Mouse (Mus musculus): ENCODE data around the gene Cort.
"Not testable (repeated sequence)": the region's sequence is repeated elsewhere in the genome, so short reads cannot be mapped to it uniquely, and the experiment has no call there.

Cort gene

GRCm38 (mm10) chr4:149145151-149145550 is 18.6 kb upstream of the Cort start:
- DNase-seq, result no peak

DNA sequence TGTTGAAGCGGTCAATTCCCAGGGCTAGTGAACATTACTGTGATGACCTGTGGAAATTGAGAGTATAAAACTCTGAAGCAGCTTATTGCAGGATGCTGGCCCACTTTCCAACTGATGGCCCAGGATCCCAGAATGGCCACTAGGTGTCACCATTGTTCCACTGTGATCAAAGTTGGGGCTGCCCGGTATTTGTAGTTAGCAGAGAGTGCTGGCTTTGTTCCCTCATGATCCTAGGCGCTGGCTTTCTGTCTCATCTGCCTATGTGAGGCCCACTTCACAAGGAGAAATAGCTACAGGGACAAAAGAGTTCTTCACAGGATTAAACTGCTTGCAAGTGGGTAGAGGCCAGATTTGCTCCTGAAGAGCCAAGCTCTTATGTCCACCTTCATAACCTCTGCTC is 17.9 kb upstream of the Cort start:
- DNase-seq, result peak; percentile 82 to 85

DNA sequence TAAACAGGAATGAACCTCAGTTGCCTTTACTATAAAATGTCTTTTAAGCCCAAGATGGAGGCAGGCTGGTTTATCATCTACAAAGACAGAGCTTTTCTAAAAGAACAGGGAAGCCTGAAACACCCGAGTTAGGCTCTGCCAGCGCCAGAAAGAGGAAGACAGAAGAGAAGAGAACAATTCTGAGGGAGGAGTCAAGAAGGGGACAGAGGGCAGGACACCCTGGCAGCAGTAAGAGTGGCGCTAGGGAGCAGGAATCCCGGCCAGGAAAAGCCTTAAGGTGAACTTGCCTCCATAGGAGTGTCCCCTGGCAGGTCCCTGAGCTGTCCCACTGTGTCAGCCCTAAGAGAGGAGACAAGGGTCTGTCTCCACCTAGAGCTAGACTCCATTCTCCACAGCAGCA is 17.0 kb upstream of the Cort start:
- DNase-seq, result no peak

GRCm38 (mm10) chr4:149138515-149138914 is 12.0 kb upstream of the Cort start:
- no peak for DNase-seq

- peak; percentile 97 for DNase-seq
Measured at GRCm38 (mm10) chr4:149136982-149137770, 10.6 kb upstream of the Cort start, which contains the start of gene Cenps. Gene Cenps (minus strand): TSS chr4:149137629.

DNA sequence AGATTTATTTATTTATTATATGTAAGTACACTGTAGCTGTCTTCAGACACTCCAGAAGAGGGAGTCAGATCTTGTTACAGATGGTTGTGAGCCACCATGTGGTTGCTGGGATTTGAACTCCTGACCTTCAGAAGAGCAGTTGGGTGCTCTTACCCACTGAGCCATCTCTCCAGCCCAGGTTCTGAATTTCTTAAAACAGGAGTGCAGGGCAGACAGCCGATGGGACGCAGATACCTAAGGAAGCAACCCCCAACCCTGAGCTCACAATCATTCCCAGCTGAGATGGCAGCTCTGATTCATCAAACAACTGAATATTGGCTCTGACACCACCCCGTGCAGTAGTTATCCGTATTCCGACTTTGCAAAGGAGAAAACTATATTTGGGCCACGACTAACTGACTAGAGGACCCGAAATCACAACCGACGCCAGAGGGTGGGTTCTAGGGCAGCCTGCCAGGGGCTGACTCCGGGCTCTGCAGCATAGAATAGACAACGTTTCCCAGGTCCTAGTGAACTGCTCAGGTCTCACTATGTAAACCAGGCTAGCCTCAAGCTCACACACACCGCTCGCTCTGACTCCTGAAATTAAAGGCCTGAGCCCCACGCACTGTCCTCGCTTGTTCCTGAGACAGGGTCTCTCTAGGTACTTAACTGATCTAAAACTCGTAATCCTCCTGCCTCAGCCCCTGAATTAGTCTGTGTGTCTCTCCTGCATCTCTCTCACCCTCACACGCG is 9.7 kb upstream of the Cort start:
- peak in 1 of 2 experiments; percentile 44 for DNase-seq

- no peak for DNase-seq
Measured at GRCm38 (mm10) chr4:149133395-149133794, 6.8 kb upstream of the Cort start.

DNA sequence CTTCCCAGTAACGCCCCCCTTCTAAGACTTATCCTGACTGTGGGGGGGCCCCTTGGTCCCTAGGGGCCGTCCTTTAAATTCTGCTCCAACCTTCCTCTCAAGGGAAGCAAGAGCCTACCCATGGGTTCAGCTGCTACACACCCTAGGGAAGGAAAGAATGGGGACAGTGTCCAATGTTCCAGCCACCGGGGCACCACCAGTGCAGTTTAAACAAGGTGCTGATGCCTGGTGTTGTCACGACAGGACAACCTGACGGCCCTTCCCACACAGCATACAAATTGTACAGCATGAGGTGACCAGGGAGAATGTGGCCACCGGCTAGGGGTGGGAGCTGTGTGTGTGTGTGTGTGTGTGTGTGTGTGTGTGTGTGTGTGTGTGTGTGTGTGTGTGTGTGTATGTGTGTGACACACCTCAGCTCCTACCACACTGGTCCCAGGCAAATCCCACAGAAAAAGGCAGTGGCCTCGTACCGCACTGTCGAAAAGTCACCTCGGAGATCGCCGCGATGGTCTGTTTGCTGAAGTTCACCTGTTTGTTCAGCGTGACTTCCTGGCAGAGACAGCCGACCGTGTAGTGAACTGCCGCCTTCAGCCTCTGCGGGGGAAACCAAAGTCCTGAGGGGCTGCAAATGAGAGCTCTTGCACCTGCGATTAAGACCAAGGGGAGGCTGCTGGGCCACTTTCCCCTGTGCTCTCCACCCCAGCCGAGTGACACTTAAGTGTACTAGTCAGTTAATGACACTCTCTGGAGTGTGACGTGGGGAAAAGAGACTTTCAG is 5.4 kb upstream of the Cort start:
- DNase-seq, result peak in 1 of 2 experiments; percentile 39

GRCm38 (mm10) chr4:149131021-149131752 is 4.6 kb upstream of the Cort start:
- no peak for DNase-seq

GRCm38 (mm10) chr4:149128467-149128866 is 1.9 kb upstream of the Cort start:
- no peak for DNase-seq

GRCm38 (mm10) chr4:149126115-149126509 is 451 bp downstream of the Cort start:
- DNase-seq, result peak; percentile 42 to 56

- no peak for DNase-seq
Measured at GRCm38 (mm10) chr4:149125341-149126114, 1.0 kb downstream of the Cort start.

- DNase-seq, result no peak
Measured at GRCm38 (mm10) chr4:149123432-149123831, 3.1 kb downstream of the Cort start.

GRCm38 (mm10) chr4:149119978-149120562 is 6.5 kb downstream of the Cort start:
- not testable (repeated sequence) for DNase-seq

DNA sequence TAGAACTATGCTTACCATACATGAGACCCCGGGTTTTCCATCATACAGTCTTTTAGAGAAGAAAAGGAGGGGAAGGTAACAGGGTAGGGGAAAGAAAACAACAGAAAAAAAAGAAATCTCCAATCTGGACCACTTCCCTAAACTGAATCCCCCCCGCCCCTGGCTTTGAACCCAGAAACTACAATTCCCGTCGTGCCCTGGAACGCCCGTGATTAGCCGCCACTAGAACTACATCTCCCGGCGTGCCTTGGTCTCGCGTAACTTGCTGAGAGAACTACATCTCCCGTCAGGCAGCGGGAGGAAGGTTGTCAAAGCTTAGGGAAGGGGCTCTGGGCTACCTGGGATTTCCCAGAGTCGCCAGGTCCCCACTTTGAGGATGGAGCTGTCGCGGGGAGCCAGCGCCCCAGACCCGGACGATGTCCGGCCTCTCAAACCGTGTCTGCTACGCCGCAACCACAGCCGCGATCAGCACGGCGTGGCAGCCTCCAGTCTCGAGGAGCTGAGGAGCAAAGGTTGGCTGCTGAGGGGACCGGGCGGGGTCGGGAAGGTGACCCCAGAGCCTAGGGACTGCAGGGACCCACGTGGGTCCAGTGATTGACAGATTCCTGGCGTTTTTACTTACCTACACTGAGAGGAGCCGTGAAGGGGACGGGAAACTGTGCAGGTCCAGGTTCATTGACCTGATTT is 22.5 kb downstream of the Cort start, which contains the start of gene Dffa:
TSS of gene Dffa (plus strand) at position 272 of the 687 bp plus-strand sequence.
- peak; percentile 94 to 96 for DNase-seq

DNA sequence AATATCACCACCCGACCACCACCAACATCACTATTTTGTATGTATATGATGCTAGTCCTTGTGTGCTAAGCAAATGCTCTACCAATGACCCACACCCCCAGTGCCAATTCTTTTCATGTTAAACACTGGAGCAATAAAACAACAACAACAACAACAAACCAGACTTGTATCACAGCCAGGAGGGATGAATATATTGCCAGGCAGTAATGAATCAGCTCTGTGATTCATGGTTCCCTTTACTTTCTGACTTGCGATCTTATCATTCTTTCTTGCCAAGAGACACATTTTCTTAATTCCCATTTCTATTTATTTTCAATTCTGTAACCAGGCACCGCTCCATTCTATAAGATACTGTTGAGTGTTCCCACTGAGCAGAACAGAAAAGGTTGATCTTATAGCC is 25.1 kb downstream of the Cort start:
- no peak for DNase-seq

DNA sequence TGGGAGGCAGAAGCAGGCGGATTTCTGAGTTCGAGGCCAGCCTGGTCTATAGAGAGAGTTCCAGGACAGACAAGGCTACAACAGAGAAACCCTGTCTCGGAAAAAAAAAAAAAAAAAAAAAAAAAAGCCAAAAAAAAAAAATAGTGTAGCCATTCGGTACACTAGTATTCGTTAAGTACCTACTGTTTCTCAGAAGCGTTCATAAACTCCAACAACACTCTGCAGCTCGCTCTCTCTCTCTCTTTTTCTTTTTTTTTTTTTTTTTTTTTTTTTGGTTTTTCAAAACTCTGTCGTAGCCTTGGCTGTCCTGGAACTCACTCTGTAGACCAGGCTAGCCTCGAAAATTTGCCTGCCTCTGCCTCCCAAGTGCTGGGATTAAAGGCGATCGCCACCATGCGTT is 26.1 kb downstream of the Cort start:
- DNase-seq, result not testable (repeated sequence)

GRCm38 (mm10) chr4:149099369-149100017 is 27.1 kb downstream of the Cort start, which contains the start of gene Pex14:
Gene Pex14 (minus strand): TSS chr4:149099876.
- peak; percentile 92 to 95 for DNase-seq

- DNase-seq, result no peak
Measured at GRCm38 (mm10) chr4:149098571-149098970, 28.0 kb downstream of the Cort start.

- no peak for DNase-seq
Measured at GRCm38 (mm10) chr4:149097956-149098355, 28.6 kb downstream of the Cort start.
